Mouse (Mus musculus) spleen, adult 2 months (tissue): ENCODE results near the gene Sod1.

Experiments
- CTCF ChIP-seq: fragments of 200-500 bp; IDR thresholded peaks from 2 replicates; pipeline ENCODE4 v1.5.1; 2011; ENCODE audit warnings: mild to moderate bottlenecking, inconsistent platforms; ENCODE audit not compliant: insufficient read depth, insufficient read length, insufficient replicate concordance; ENCODE audit errors: extremely low read depth
- POLR2A ChIP-seq: fragments of 200-500 bp; IDR thresholded peaks from 2 replicates; pipeline ENCODE4 v1.6.1; 2011; ENCODE audit warnings: low read depth, low read length, inconsistent platforms

DNA sequence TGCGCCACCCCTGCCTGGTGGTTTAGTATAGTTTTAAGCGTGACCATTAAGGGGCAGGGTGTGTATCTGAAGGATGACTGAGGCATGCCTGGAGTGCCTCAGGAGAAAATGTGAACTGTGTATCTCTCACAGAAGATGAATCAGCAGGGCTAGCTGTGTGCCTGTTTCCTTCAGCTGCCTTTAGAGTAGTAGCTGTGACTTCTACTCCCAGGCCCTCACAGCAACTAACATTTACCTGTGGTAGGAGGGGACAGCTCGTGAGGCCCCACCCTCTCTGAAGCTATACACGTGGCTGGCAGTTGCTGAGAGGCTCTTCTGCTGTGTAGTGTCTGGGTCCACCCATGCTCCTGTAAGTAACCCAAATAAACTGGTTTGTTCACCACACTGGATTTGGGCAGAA lies 2.6 kb upstream of the Sod1 start:
- TF ChIP-seq CTCF (no peak), POLR2A (no peak)
